Mouse (Mus musculus) heart, embryonic 16.5 days (tissue): ENCODE measurements at regions not wholly inside any gene's neighbourhood (a gene's known extent, or its start where the extent isn't known, plus 50 kb on each side); places are given as distances from the start of the nearest gene placed in this dataset.

Source experiments
- ATAC-seq: fragments of 200-750 bp; cut with Nextera tagmentation; replicated peaks from 2 replicates; pipeline ENCODE4 v1.8.0; 2017; ENCODE audit warnings: moderate number of reproducible peaks; ENCODE audit not compliant: insufficient read depth, low FRiP score; ENCODE audit errors: extremely low read depth
- H3K27ac ChIP-seq: fragments of 300-500 bp; sonication (generic); 2 replicates; pipeline ENCODE4 v1.5.1; 2014; ENCODE audit warnings: mild to moderate bottlenecking, low read length, control low read depth, moderate library complexity
- H3K27me3 ChIP-seq: fragments of 300-500 bp; sonication (generic); 2 replicates; pipeline ENCODE4 v1.6.1; 2014; ENCODE audit warnings: low read length, mixed read lengths; ENCODE audit not compliant: control insufficient read depth, insufficient read depth
- H3K36me3 ChIP-seq: fragments of 300-500 bp; sonication (generic); 2 replicates; pipeline ENCODE4 v1.6.1; 2014; ENCODE audit not compliant: control insufficient read depth, insufficient read depth
- H3K4me1 ChIP-seq: fragments of 300-500 bp; sonication (generic); 2 replicates; pipeline ENCODE4 v1.6.1; 2014; ENCODE audit warnings: low read length, mixed read lengths; ENCODE audit not compliant: control insufficient read depth, insufficient read depth
- H3K4me2 ChIP-seq: fragments of 300-500 bp; sonication (generic); 2 replicates; pipeline ENCODE4 v1.6.1; 2014; ENCODE audit warnings: low read depth, mild to moderate bottlenecking, control low read depth, low read length
- H3K4me3 ChIP-seq: fragments of 300-500 bp; sonication (generic); 2 replicates; pipeline ENCODE4 v1.5.1; 2014; ENCODE audit warnings: mild to moderate bottlenecking, control low read depth, low read length
- H3K9ac ChIP-seq: fragments of 300-500 bp; sonication (generic); 2 replicates; pipeline ENCODE4 v1.6.1; 2014; ENCODE audit warnings: low read length, control low read depth
- H3K9me3 ChIP-seq: fragments of 300-500 bp; sonication (generic); replicated peaks from 2 replicates; pipeline ENCODE4 v1.6.1; 2016; ENCODE audit warnings: low read length; ENCODE audit not compliant: control insufficient read depth
- WGBS: fragments of 180-500 bp; shearing (Covaris S2); extraction: QIAGEN DNeasy Blood & Tissue Kit; methylation state at CpG from one replicate; pipeline ENCODE4 v1.1.7; 2014; 5-methylcytosine and 5-hydroxymethylcytosine counted together

DNA sequence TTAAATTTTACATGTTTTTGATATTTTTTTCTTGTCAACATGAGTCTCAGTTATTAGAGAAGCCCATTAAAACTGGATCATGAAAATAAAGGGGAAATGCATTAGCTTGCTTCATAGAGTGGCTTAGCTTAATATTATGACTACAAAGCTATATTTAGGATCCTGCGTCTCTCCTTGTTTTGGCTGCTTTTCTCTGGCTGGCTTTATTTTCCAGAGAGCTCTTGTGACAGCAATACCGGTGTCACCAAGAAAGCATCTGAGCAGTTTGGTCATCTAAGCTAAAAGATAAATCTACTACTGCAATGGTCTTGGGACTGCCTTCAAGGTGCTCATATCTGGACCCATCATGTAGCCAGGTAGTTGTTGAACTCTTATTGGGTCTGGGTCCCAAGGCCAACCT is 293.5 kb upstream of the Gm12728 start:
- H3K4me1 ChIP-seq, result no peaks in the 10 kb centered on the region
- ATAC-seq, result no peak
- no peak overlapping the region for H3K4me2 ChIP-seq
- H3K36me3 ChIP-seq, result no peaks in the 10 kb centered on the region
- no peak overlapping the region for H3K4me3 ChIP-seq
- no peak overlapping the region for H3K27ac ChIP-seq
- H3K9ac ChIP-seq, result no peak overlapping the region
- 0 out of 2 replicates have a peak, but pooled peaks cover 2% of the 10 kb centered on the region for H3K9me3 ChIP-seq
- whole genome bisulfite sequencing, result 60% methylated on average over 2 of the region's 2 CpGs
- H3K27me3 ChIP-seq, result no peaks in the 10 kb centered on the region

DNA sequence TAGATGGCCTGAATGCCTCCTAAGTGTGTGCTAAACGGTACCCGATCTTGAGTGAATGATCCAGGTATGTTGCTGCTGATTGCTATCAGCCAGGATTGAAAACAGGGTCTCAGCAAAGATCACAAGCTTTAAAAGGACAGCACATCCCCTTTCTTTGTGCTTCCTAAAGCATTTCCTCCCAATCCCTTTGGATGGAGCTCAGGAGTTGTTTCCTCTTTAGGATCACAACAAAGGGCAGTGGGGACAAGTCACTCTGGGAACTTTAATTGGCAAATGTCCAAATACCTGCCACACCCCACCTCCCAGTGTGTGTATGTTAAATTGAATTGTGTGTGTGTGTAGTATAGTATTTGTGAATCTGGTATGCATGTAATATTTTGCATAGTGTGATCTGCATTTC is 283.5 kb upstream of the Gm12728 start:
- Histone ChIP-seq H3K4me3 (no peak overlapping the region), H3K4me2 (no peak overlapping the region), H3K27me3 (no peaks in the 10 kb centered on the region), H3K9ac (no peak overlapping the region), H3K27ac (no peak overlapping the region), H3K36me3 (no peaks in the 10 kb centered on the region), H3K4me1 (no peaks in the 10 kb centered on the region), H3K9me3 (no peaks in the 10 kb centered on the region)
- ATAC-seq, result no peak
- 38% methylated on average over 2 of the region's 2 CpGs for WGBS

DNA sequence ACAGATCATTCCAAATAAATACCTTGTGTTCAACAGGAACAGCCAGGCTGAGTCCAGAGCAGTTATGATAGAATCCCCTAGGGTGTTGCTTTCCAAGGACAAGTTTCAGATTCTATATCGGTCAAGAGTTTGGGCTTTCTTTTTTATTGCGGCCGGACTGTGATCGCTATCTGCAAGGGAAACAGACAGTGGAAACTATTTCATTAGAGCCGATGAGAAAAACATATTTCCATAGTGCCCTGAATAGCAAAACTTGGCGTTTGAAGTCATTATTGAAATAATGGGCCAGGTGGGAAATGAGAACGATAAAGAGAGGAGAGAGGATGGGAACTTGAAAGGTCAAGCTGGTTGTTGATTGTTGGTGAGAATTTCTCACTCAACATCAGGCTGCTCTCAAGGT is 282.4 kb upstream of the Gm12728 start:
- no peak overlapping the region for H3K9ac ChIP-seq
- H3K9me3 ChIP-seq, result no peaks in the 10 kb centered on the region
- H3K4me3 ChIP-seq, result no peak overlapping the region
- H3K27me3 ChIP-seq, result no peaks in the 10 kb centered on the region
- H3K36me3 ChIP-seq, result no peaks in the 10 kb centered on the region
- H3K4me2 ChIP-seq, result no peak overlapping the region
- 76% methylated on average over 7 of the region's 7 CpGs for WGBS
- no peak for ATAC-seq
- H3K4me1 ChIP-seq, result no peaks in the 10 kb centered on the region
- H3K27ac ChIP-seq, result no peak overlapping the region

DNA sequence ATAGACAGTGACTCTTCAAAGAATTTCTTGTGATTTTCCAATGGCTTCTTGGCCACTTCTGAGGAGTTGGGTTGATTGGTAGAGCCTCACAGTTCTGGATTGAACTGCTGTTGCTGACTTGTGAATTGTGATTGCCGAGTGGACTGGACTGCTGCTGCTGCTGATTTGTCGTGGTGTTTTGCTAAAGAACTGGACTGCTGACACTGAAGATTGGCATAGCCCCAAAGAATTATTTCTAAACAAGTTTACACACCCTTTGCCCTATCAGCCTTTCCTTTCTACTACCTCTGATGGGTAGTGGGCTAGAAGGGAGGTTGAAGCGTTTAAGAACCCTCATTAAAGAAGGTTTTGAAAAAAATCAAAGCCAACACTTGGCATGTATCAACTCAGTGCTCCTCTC is 280.6 kb upstream of the Gm12728 start:
- ATAC-seq, result no peak
- Histone ChIP-seq H3K4me2 (no peak overlapping the region), H3K27me3 (no peaks in the 10 kb centered on the region), H3K36me3 (no peaks in the 10 kb centered on the region), H3K9ac (no peak overlapping the region), H3K27ac (no peak overlapping the region), H3K4me1 (no peaks in the 10 kb centered on the region), H3K9me3 (no peaks in the 10 kb centered on the region), H3K4me3 (no peak overlapping the region)
- whole genome bisulfite sequencing, result 67% methylated on average over 3 of the region's 3 CpGs

DNA sequence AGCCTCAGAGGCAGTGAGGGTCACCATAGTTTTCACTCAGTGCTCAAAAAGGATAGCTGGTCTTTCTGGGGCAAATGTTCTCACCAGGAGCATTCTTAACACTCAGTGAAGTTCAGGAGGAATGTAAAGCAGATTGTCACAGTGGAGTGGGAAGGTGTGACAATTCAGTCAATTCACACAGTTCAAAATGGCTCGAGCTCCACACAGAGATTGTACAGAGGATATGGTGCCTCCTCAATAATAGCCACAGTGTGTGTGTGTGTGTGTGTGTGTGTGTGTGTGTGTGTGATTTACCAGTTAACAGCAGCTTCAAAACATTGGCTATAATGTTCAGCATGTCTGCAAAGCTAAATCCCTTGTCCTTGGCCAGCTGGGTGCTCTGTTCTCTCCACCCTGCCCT is 279.3 kb upstream of the Gm12728 start:
- H3K4me1 ChIP-seq, result no peaks in the 10 kb centered on the region
- H3K27me3 ChIP-seq, result no peaks in the 10 kb centered on the region
- H3K9ac ChIP-seq, result no peak overlapping the region
- no peaks in the 10 kb centered on the region for H3K36me3 ChIP-seq
- no peak overlapping the region for H3K27ac ChIP-seq
- no peak for ATAC-seq
- H3K4me2 ChIP-seq, result no peak overlapping the region
- WGBS, result 59% methylated on average over 1 of the region's 1 CpGs
- H3K4me3 ChIP-seq, result no peak overlapping the region
- H3K9me3 ChIP-seq, result no peaks in the 10 kb centered on the region

GRCm38 (mm10) chr4:105525135-105525534 is 264.5 kb upstream of the Gm12728 start:
- H3K4me3 ChIP-seq, result no peak overlapping the region
- WGBS, result 49% methylated on average over 2 of the region's 2 CpGs
- H3K36me3 ChIP-seq, result no peaks in the 10 kb centered on the region
- H3K27ac ChIP-seq, result no peak overlapping the region
- H3K9me3 ChIP-seq, result no peaks in the 10 kb centered on the region
- no peak overlapping the region for H3K9ac ChIP-seq
- H3K4me1 ChIP-seq, result no peaks in the 10 kb centered on the region
- H3K4me2 ChIP-seq, result no peak overlapping the region
- H3K27me3 ChIP-seq, result no peaks in the 10 kb centered on the region
- no peak for ATAC-seq

DNA sequence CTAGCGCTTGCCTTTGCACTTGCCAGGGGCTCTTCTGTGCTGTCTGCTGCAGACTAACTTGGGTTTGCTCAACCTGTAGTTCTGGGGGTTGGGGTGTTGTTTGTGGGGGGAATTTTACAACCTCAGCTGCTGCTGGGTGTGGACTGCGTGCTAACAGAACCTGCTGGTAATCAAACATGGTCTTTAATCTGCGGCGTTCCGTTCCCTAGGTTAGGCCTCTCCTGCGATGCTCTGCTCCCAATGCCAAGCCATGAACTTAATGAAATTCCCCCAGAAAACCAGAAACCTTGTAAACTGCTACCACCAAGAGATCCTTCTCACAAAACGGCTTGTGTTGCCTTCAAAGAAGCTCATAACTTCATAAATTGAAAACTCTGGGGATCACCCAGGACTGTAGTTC is 262.9 kb upstream of the Gm12728 start:
- no peak overlapping the region for H3K4me3 ChIP-seq
- no peaks in the 10 kb centered on the region for H3K4me1 ChIP-seq
- ATAC-seq, result no peak
- no peak overlapping the region for H3K4me2 ChIP-seq
- H3K27me3 ChIP-seq, result no peaks in the 10 kb centered on the region
- H3K9ac ChIP-seq, result no peak overlapping the region
- WGBS, result 86% methylated on average over 7 of the region's 7 CpGs
- H3K27ac ChIP-seq, result no peak overlapping the region
- no peaks in the 10 kb centered on the region for H3K36me3 ChIP-seq
- no peaks in the 10 kb centered on the region for H3K9me3 ChIP-seq

DNA sequence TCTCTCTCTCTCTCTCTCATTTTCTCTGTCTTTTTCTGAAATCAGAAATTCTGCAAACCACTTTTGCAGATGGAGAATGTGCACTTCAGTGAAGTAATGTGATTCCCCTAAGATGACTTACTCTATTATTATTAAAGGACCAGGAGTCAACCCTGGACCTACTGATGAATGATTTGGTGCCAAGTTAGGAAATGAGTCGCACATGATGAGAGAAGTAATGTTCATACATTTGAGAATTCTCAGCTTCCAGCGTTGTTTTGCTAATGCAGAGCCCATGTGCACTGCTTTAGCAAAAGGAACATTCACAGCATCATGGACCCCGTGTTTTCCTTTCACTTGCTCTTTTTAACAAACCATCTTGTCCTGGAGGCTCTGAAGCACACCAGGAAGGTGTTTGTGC is 262.4 kb upstream of the Gm12728 start:
- Histone ChIP-seq H3K4me2 (no peak overlapping the region), H3K9ac (no peak overlapping the region), H3K27ac (no peak overlapping the region), H3K27me3 (no peaks in the 10 kb centered on the region), H3K4me3 (no peak overlapping the region), H3K9me3 (no peaks in the 10 kb centered on the region), H3K4me1 (no peaks in the 10 kb centered on the region), H3K36me3 (no peaks in the 10 kb centered on the region)
- ATAC-seq, result no peak
- 73% methylated on average over 3 of the region's 3 CpGs for WGBS

- Histone ChIP-seq H3K4me2 (no peak overlapping the region), H3K9me3 (no peaks in the 10 kb centered on the region), H3K36me3 (no peaks in the 10 kb centered on the region), H3K4me3 (no peak overlapping the region), H3K4me1 (peaks cover 10% of the 10 kb centered on the region), H3K27me3 (no peaks in the 10 kb centered on the region), H3K9ac (no peak overlapping the region), H3K27ac (no peak overlapping the region)
- 81% methylated on average over 16 of the region's 16 CpGs for WGBS
- ATAC-seq, result no peak
Observed at GRCm38 (mm10) chr4:105531651-105532425, 257.8 kb upstream of the Gm12728 start.
